Mouse (Mus musculus): ENCODE data around the gene Lrrk1.

DNA sequence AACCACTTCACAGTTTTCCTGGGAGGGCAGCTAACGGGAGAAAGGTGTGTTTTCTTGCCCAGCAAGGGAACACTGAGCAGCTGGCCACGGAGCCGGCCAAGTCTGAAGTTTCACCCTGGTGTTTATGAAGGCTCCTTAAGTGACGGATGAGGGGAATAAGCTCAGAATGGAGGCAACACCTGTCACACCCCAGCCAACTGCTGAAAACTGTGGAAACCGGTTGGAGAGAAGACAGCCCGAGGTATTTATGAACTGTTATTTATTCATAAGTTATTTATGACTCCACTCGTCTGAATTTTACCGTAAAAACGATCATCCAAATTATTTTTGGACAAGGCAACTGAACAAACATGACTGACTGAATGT is 90.5 kb downstream of the Lrrk1 start:
- TF ChIP-seq POLR2A (IDR thresholded peaks at IDR 0.05; ENCODE audit: low read depth, low read length) = no peak
- TF ChIP-seq CTCF (IDR thresholded peaks at IDR 0.05; ENCODE audit: extremely low read depth, insufficient read length, insufficient replicate concordance, low read depth, low read length) = no peak

All from small intestine, adult 2 months (tissue).